Mouse (Mus musculus) spleen, adult 2 months (tissue): ENCODE measurements around the gene Arrb2. TPM values are rescaled to one million over a fixed set of nuclear protein-coding genes. Genes with fewer than 3 reads are reported as not detected.
A peak's percentile ranks its signal among the peaks of the same experiment; 100 is the strongest.

Source experiments
- DNase-seq, 2 experiments: peaks; one replicate each; pipeline versions ENCODE4 v3.0.0 to v3.0.0-alpha.2; 2012 to 2021; ENCODE audit warnings: low spot score in 2 of 2, low read depth in 1 of 2
- H3K27ac ChIP-seq: fragments of 200-500 bp; 2 replicates; pipeline ENCODE4 v1.5.1; 2012; ENCODE audit warnings: low read length, inconsistent platforms; ENCODE audit not compliant: insufficient read depth
- H3K27me3 ChIP-seq: fragments of 200-500 bp; 2 replicates; pipeline ENCODE4 v1.6.1; 2012; ENCODE audit warnings: mild to moderate bottlenecking, moderate library complexity, low read length, inconsistent platforms; ENCODE audit not compliant: control insufficient read depth, insufficient read depth
- H3K36me3 ChIP-seq: fragments of 200-500 bp; 2 replicates; pipeline ENCODE4 v1.6.1; 2012; ENCODE audit warnings: mild to moderate bottlenecking, low read length, inconsistent platforms; ENCODE audit not compliant: control insufficient read depth, insufficient read depth
- H3K4me1 ChIP-seq: fragments of 200-500 bp; 2 replicates; pipeline ENCODE4 v1.6.1; 2011; ENCODE audit warnings: inconsistent platforms; ENCODE audit not compliant: control insufficient read depth, insufficient read depth, insufficient read length
- H3K4me3 ChIP-seq: fragments of 200-500 bp; 2 replicates; pipeline ENCODE4 v1.5.1; 2011; ENCODE audit warnings: mild to moderate bottlenecking, inconsistent platforms; ENCODE audit not compliant: insufficient read depth, insufficient read length; ENCODE audit errors: extremely low read depth
- CTCF ChIP-seq: fragments of 200-500 bp; IDR thresholded peaks from 2 replicates; pipeline ENCODE4 v1.5.1; 2011; ENCODE audit warnings: mild to moderate bottlenecking, inconsistent platforms; ENCODE audit not compliant: insufficient read depth, insufficient read length, insufficient replicate concordance; ENCODE audit errors: extremely low read depth
- POLR2A ChIP-seq: fragments of 200-500 bp; IDR thresholded peaks from 2 replicates; pipeline ENCODE4 v1.6.1; 2011; ENCODE audit warnings: low read depth, low read length, inconsistent platforms
- WGBS: fragments of 180-500 bp; shearing (Covaris S2); methylation state at CpG from one replicate; pipeline ENCODE4 v1.1.7; 2018; 5-methylcytosine and 5-hydroxymethylcytosine counted together
- polyA plus RNA-seq: library from polyadenylated mRNA; depleted of rRNA; stranded (reverse); fragments of >200 nt; gene quantifications from 2 replicates; pipeline ENCODE4 v1.2.3, GENCODE M21; 2012

Gene Arrb2
- polyA plus RNA-seq, 1 experiment, result 145 TPM

DNA sequence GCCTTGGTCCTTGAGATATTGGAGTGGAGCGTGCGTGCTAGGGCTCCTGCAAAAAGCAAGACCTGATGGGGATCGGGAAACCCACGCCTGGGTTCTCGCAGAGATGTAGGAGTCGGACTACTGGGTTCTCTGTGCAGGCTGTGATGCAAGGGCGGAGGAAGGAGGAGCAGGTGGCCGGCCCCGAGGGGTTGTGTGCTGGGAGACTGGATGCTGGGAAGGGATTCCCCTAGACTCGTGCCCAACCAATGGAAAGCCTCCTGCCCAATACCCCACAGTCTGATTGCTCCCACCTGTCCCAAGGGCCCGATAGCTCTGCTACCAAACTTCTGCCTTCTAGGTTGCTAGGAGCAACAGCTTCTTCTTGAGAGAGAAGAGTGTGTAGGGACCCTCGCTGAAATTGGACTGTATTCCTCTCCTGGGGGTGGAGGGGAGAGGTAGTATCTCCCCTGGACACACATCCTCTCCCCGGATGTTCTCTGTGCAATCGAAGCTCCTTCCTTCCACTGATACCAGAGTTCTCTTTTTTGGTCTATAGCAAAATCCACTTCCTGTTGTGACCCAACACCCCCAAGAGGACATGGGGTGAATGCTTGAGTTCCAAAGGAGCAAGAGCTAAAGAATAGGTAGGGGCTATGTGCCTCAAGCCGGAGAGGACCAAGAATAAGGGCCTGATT is 597 bp downstream of the Arrb2 start:
- TF ChIP-seq CTCF (no peak), POLR2A (no peak)
- no peaks in the 10 kb centered on the region for H3K27me3 ChIP-seq
- 1% methylated on average over 15 of the region's 15 CpGs for WGBS
- peak overlapping the region; percentile 82 for H3K27ac ChIP-seq
- H3K4me1 ChIP-seq, result peaks cover 15% of the 10 kb centered on the region; the same call in 1 of the 2 replicates
- peak overlapping the region; percentile 77 for H3K4me3 ChIP-seq
- no peak for DNase-seq
- peaks cover 15% of the 10 kb centered on the region for H3K36me3 ChIP-seq

DNA sequence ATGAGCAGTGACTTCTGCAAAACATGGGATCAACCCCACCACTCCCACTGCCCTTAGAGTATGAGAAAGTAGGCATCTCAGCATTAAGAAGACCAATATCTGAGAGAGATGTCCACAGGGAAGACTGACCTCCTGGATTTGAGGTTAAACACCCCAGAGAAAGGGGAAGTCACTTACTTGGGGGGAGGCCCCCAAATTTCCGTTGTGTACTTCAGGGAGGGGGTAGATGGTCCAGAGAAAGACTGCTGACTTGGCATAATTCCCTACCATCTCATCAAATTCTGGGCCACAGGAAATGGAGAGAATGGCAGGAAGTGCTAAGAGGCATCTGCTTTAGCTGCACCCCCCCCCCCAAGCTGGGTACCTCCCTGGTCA is 1.1 kb downstream of the Arrb2 start:
- H3K36me3 ChIP-seq, result peaks cover 21% of the 10 kb centered on the region
- WGBS, result 0% methylated on average over 1 of the region's 1 CpGs
- no peak for TF ChIP-seq CTCF
- no peak for TF ChIP-seq POLR2A
- peak overlapping the region; percentile 77 for H3K4me3 ChIP-seq
- peak overlapping the region; percentile 82 for H3K27ac ChIP-seq
- peaks cover 15% of the 10 kb centered on the region; the same call in 1 of the 2 replicates for H3K4me1 ChIP-seq
- no peaks in the 10 kb centered on the region for H3K27me3 ChIP-seq
- peak in 1 of 2 experiments; percentile 50 for DNase-seq

DNA sequence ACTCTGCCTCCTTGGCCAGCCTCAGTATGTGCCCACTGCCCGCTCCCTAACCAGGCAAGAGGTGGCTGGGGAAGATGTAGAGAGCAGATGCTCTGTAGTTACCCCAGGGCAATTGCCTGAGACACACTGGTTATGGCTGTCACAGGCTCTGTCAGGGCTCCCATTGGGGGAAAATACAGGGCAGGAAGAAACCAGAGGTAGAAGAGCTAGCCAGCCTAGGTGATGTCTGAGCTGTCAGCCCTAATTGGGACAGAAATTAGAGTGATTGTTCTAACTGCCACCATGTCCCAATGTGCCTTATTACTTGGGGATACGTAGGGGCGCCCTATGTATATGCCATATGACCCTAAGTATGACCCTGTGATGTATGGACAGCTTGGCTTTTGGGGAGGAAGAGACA is 1.5 kb downstream of the Arrb2 start:
- Histone ChIP-seq H3K36me3 (peaks cover 24% of the 10 kb centered on the region), H3K4me3 (peak overlapping the region; percentile 77), H3K27me3 (no peaks in the 10 kb centered on the region), H3K4me1 (peaks cover 15% of the 10 kb centered on the region; the same call in 1 of the 2 replicates), H3K27ac (peak overlapping the region; percentile 82)
- WGBS, result 70% methylated on average over 3 of the region's 3 CpGs
- DNase-seq, result no peak
- no peak for TF ChIP-seq POLR2A
- TF ChIP-seq CTCF, result no peak

DNA sequence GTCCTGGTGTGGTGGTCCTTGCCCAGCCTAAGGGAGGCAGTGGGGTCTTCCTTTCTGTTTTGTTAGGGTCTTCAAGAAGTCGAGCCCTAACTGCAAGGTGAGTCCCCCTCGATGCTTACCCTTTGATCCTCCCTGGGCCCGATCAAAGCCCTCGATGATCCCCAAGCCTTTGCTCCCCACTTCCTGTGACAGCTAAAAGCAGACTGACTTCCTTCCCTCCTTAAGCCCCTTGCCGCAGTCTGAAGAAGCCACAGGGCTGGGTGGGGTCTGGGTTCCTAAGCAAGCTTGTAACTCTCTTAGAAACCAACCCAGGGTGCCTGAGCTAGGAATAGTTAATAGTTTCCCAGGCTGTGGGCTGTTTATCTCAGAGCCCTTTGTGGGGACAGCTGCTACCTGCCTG is 3.0 kb downstream of the Arrb2 start:
- Histone ChIP-seq H3K36me3 (peaks cover 37% of the 10 kb centered on the region), H3K4me1 (peaks cover 15% of the 10 kb centered on the region; the same call in 1 of the 2 replicates), H3K27ac (peak overlapping the region; percentile 82), H3K4me3 (peak overlapping the region; percentile 32; the same call in 1 of the 2 replicates), H3K27me3 (no peaks in the 10 kb centered on the region)
- DNase-seq, result no peak
- 14% methylated on average over 5 of the region's 5 CpGs for WGBS
- TF ChIP-seq CTCF, result no peak
- TF ChIP-seq POLR2A, result no peak

DNA sequence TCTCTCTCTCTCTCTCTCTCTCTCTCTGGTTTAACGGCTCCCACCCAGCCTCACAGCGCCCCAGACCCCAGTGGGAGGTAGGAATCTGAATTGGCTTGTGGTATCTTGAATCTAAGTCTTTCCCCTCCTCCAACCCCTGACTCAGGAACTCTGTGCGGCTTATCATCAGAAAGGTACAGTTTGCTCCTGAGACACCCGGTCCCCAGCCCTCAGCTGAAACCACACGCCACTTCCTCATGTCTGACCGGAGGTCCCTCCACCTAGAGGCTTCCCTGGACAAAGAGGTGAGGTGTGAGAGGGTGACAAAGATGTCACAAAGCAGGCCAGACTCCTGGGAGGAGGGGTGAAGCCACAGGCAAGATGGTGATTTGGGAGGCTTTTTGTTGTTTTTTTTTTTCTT is 5.0 kb downstream of the Arrb2 start:
- Histone ChIP-seq H3K4me3 (no peak overlapping the region), H3K27ac (no peak overlapping the region), H3K4me1 (peaks cover 15% of the 10 kb centered on the region; the same call in 1 of the 2 replicates), H3K27me3 (no peaks in the 10 kb centered on the region), H3K36me3 (peaks cover 44% of the 10 kb centered on the region)
- DNase-seq, result no peak
- TF ChIP-seq CTCF (no peak), POLR2A (no peak)
- 31% methylated on average over 6 of the region's 6 CpGs for WGBS

DNA sequence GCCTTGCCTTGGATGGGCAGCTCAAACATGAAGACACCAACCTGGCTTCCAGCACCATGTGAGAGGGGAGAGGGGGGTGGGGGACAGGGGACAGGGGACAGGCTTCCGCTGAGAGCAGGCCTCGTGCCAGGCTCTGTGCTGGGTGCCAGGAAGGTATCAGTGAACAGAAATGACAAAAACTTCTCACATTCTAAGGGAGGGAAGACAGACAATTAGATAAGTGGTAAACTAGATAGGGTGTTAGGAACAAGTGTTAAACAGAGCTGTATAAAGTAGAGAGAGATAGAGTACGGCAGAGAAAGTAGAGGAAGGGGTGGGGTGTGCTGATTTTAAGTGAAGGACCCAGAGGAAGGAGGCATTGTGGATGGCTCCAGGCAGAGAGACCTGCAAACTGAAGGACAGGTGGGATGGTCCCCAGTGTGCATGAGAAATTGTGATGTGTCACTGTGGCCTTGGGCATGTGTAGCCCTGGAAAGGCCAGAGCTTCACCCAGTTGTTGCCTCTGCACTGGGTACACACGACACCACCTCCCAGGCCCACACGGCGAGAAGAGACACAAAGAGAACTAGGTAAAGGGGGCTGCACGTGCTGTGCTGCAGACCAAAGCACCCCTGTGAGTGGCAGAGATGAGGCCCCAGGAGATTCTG is 6.4 kb downstream of the Arrb2 start:
- no peak for TF ChIP-seq POLR2A
- TF ChIP-seq CTCF, result no peak
- no peak overlapping the region for H3K27ac ChIP-seq
- WGBS, result 82% methylated on average over 7 of the region's 7 CpGs

DNA sequence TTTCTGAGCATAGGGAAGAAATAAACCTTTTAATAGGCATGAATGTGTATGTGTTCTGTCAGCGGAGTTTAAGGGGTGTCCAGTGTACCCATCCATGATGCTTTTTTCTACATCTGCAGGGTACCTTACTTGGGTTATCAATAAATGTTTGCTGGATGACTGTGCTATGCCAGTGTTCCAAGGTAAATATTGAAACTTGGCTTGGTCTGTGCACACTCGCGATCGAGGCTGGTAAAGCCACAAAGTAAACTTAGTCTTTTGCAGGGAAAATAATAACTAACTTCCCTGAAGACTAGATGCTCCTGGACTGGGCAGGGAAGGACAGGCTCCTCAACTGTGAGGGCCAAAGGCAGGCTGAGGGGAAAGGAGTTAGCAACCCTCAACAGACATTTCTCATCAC is 8.2 kb downstream of the Arrb2 start:
- Histone ChIP-seq H3K4me1 (peaks cover 12% of the 10 kb centered on the region; the same call in 1 of the 2 replicates), H3K4me3 (no peak overlapping the region), H3K36me3 (peaks cover 44% of the 10 kb centered on the region), H3K27me3 (no peaks in the 10 kb centered on the region), H3K27ac (no peak overlapping the region)
- DNase-seq, result no peak
- 95% methylated on average over 4 of the region's 4 CpGs for WGBS
- TF ChIP-seq POLR2A, result no peak
- TF ChIP-seq CTCF, result no peak

More for the DNA sequence above, 6.4 kb downstream of the Arrb2 start:
- H3K4me3 ChIP-seq, result no peak overlapping the region
- peaks cover 13% of the 10 kb centered on the region; the same call in 1 of the 2 replicates for H3K4me1 ChIP-seq
- H3K36me3 ChIP-seq, result peaks cover 44% of the 10 kb centered on the region
- no peak for DNase-seq
- H3K27me3 ChIP-seq, result no peaks in the 10 kb centered on the region
